Mouse (Mus musculus): ENCODE results near the gene Mrpl20. TPM values are rescaled to one million over a fixed set of nuclear protein-coding genes. Genes with fewer than 3 reads are reported as not detected.

The Mrpl20 gene
- polyA plus RNA-seq, 1 experiment from 2014 or later: 193 TPM

GRCm38 (mm10) chr4:155849391-155849790 is 46.7 kb downstream of the Mrpl20 start:
- ATAC-seq (ENCODE audit: borderline replicate concordance, extremely low read depth, low FRiP score, low TSS enrichment): no peak
- Histone ChIP-seq H3K36me3 (peaks cover 5% of the 10 kb centered on the region; the same call in 1 of the 2 replicates), H3K4me2 (no peak overlapping the region), H3K27ac (no peak overlapping the region), H3K27me3 (no peaks in the 10 kb centered on the region), H3K4me3 (no peak overlapping the region), H3K4me1 (peaks cover 32% of the 10 kb centered on the region), H3K9me3 (no peaks in the 10 kb centered on the region), H3K9ac (no peak overlapping the region)
- 67% methylated on average over 2 of the region's 2 CpGs for WGBS

DNA sequence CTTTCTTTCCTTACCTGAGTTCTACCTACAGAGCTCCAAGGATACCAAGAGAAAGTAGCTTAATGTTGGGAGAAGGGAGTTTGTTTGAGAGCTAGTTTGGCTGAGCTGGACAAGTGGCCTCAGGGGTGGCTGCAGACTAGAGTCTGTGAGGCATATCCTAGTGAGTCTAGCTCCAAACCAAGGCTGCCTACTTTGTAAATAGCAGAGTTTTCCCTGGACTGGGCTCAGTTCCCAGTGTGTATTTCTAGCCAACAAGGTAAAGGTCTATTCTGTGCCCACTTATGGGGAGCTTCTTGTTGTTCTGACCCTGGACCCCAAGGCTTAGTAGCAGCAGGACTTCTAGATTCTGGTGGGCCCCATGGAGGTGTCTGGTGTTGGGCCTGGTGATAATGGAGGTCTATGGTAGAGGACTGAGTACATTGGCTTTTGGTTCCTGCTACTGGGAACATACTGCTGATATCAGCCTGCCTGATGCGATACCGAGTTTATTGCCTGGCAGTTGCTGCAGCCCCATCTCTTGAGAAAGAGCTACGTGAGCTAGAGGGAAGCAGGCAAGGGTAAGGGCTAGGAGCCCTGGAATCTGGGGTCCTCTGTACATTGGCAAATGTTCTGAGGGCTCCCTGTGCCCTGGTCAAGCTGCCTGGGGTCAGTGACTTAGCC is 47.2 kb downstream of the Mrpl20 start:
- Histone ChIP-seq H3K4me1 (peaks cover 32% of the 10 kb centered on the region), H3K36me3 (peaks cover 10% of the 10 kb centered on the region; the same call in 1 of the 2 replicates), H3K27me3 (no peaks in the 10 kb centered on the region), H3K9ac (no peak overlapping the region), H3K9me3 (no peaks in the 10 kb centered on the region), H3K4me3 (no peak overlapping the region), H3K27ac (no peak overlapping the region), H3K4me2 (no peak overlapping the region)
- no peak for ATAC-seq (ENCODE audit: borderline replicate concordance, extremely low read depth, low FRiP score, low TSS enrichment)
- 92% methylated on average over 3 of the region's 3 CpGs for WGBS

DNA sequence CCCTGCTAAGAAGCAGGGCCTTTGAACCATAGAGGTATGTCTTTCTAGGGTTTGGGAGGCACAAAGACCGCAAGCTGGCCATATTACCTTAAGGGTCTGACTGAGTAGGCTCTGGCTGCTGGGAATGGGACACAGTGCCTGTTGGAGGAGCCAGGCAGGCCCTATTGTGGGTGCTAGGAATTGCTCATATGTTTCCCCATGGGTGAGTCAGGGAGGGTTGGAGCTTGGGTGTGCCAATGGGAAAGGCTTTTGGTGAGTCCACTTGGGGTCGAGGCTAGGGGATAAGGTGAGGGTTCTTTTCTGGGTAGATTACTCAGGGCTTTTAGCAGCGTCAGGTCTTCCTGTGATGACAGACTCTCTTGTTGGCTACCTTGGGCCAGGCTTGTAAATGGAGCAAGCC is 48.7 kb downstream of the Mrpl20 start:
- peaks cover 24% of the 10 kb centered on the region for H3K36me3 ChIP-seq
- no peak overlapping the region for H3K27ac ChIP-seq
- 94% methylated on average over 3 of the region's 3 CpGs for WGBS
- H3K9ac ChIP-seq: no peak overlapping the region
- H3K4me2 ChIP-seq: no peak overlapping the region
- no peak overlapping the region for H3K4me3 ChIP-seq
- no peaks in the 10 kb centered on the region for H3K9me3 ChIP-seq
- no peak for ATAC-seq (ENCODE audit: borderline replicate concordance, extremely low read depth, low FRiP score, low TSS enrichment)
- H3K4me1 ChIP-seq: peaks cover 30% of the 10 kb centered on the region
- no peaks in the 10 kb centered on the region for H3K27me3 ChIP-seq

DNA sequence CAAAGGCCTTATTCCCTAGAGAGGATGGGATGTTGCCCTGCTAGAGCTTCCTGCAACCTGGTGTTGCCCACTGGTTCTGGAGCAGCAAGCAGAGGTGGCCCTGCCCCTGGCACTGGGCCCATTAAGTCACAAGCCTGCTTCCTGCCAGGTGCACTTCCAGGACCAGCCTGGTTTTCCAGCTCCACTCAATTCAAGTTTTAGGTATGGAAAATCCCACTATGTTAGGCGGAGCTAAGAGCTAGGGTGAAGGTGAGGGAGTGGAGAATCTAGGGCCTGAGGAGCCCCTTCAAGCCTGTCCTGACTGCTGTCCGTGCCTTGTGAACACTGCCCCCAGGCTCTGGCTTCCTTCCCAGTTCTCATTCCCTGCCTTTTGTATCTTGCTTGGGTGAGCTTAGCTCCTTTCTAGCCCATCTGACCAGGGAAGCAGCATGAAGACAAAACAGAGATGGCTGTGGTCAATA is 49.3 kb downstream of the Mrpl20 start:
- H3K4me1 ChIP-seq: peaks cover 24% of the 10 kb centered on the region
- no peak overlapping the region for H3K4me2 ChIP-seq
- no peak for ATAC-seq (ENCODE audit: borderline replicate concordance, extremely low read depth, low FRiP score, low TSS enrichment)
- H3K27me3 ChIP-seq: no peaks in the 10 kb centered on the region
- H3K9ac ChIP-seq: no peak overlapping the region
- H3K36me3 ChIP-seq: peaks cover 28% of the 10 kb centered on the region
- H3K4me3 ChIP-seq: no peak overlapping the region
- H3K9me3 ChIP-seq: no peaks in the 10 kb centered on the region
- 69% methylated on average over 2 of the region's 2 CpGs for WGBS
- no peak overlapping the region for H3K27ac ChIP-seq

DNA sequence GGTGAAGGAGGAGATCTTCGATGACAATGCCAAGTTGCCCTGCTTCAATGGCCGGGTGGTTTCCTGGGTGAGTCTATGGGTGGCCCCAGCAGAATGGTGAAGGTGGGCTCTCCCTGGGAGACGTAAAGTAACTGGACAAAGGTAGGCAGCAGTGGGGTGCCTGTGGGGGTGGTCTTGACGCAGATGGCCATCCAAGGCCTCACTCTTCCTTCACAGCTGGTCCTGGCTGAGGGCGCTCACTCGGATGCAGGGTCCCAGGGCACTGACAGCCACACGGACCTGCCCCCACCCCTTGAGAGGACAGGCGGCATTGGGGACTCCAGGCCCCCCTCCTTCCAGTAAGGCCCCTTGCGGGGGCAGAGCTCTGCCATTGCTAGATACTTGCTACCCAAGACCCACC is 50.7 kb downstream of the Mrpl20 start:
- Histone ChIP-seq H3K4me3 (no peak overlapping the region), H3K4me2 (no peak overlapping the region), H3K4me1 (peaks cover 18% of the 10 kb centered on the region), H3K27me3 (no peaks in the 10 kb centered on the region), H3K36me3 (peaks cover 32% of the 10 kb centered on the region), H3K27ac (no peak overlapping the region), H3K9ac (no peak overlapping the region), H3K9me3 (no peaks in the 10 kb centered on the region)
- WGBS: 91% methylated on average over 9 of the region's 9 CpGs
- no peak for ATAC-seq (ENCODE audit: borderline replicate concordance, extremely low read depth, low FRiP score, low TSS enrichment)

- Histone ChIP-seq H3K4me1 (0 out of 2 replicates have a peak, but pooled peaks cover 4% of the 10 kb centered on the region), H3K4me3 (no peak overlapping the region), H3K4me2 (no peak overlapping the region), H3K27me3 (no peaks in the 10 kb centered on the region), H3K9me3 (no peaks in the 10 kb centered on the region), H3K27ac (no peak overlapping the region), H3K36me3 (peaks cover 38% of the 10 kb centered on the region), H3K9ac (no peak overlapping the region)
- no peak for ATAC-seq (ENCODE audit: borderline replicate concordance, extremely low read depth, low FRiP score, low TSS enrichment)
- WGBS: 94% methylated on average over 12 of the region's 12 CpGs
These were observed 52.3 kb downstream of the Mrpl20 start for GRCm38 (mm10) chr4:155854991-155855390.

GRCm38 (mm10) chr4:155856071-155856470 is 53.4 kb downstream of the Mrpl20 start:
- no peaks in the 10 kb centered on the region for H3K27me3 ChIP-seq
- H3K9me3 ChIP-seq: no peaks in the 10 kb centered on the region
- H3K4me3 ChIP-seq: no peak overlapping the region
- H3K4me2 ChIP-seq: no peak overlapping the region
- H3K27ac ChIP-seq: no peak overlapping the region
- H3K36me3 ChIP-seq: peaks cover 40% of the 10 kb centered on the region
- H3K9ac ChIP-seq: no peak overlapping the region
- 87% methylated on average over 12 of the region's 12 CpGs for WGBS
- H3K4me1 ChIP-seq: no peaks in the 10 kb centered on the region
- ATAC-seq (ENCODE audit: borderline replicate concordance, extremely low read depth, low FRiP score, low TSS enrichment): no peak

- 63% methylated on average over 3 of the region's 3 CpGs for WGBS
- Histone ChIP-seq H3K4me1 (no peaks in the 10 kb centered on the region), H3K4me3 (no peak overlapping the region), H3K9ac (no peak overlapping the region), H3K9me3 (no peaks in the 10 kb centered on the region), H3K4me2 (no peak overlapping the region), H3K27me3 (no peaks in the 10 kb centered on the region), H3K36me3 (peaks cover 40% of the 10 kb centered on the region), H3K27ac (no peak overlapping the region)
- ATAC-seq (ENCODE audit: borderline replicate concordance, extremely low read depth, low FRiP score, low TSS enrichment): no peak
These were observed 54.2 kb downstream of the Mrpl20 start for GRCm38 (mm10) chr4:155856881-155857280.

- Histone ChIP-seq H3K27ac (no peak overlapping the region), H3K9ac (no peak overlapping the region), H3K4me3 (no peak overlapping the region), H3K9me3 (no peaks in the 10 kb centered on the region), H3K27me3 (no peaks in the 10 kb centered on the region), H3K4me2 (no peak overlapping the region), H3K36me3 (peaks cover 38% of the 10 kb centered on the region), H3K4me1 (no peaks in the 10 kb centered on the region)
- no peak for ATAC-seq (ENCODE audit: borderline replicate concordance, extremely low read depth, low FRiP score, low TSS enrichment)
- 13% methylated on average over 13 of the region's 13 CpGs for WGBS
These were observed 56.6 kb downstream of the Mrpl20 start for GRCm38 (mm10) chr4:155859318-155859717.

Small RNA genes lying within 50 kb of the gene (microRNA-seq; reads per million reads assigned to microRNA genes)
- not detected for gene Gm27743

Other genes with a start within 250 kb of the Mrpl20 start
- 76.3 and 77.6 TPM in 2 replicates for gene Nadk, start 240.5 kb upstream of the Mrpl20 start, polyA plus RNA-seq (2015; fragmentation: Nextera tagmentation; extraction: Ambion mirVana)
- gene Slc35e2, start 201.5 kb upstream of the Mrpl20 start, polyA plus RNA-seq (2015; fragmentation: Nextera tagmentation; extraction: Ambion mirVana): 6.4 and 6.5 TPM in 2 replicates
- 50.2 and 53.6 TPM in 2 replicates for gene Cdk11b, start 178.0 kb upstream of the Mrpl20 start, polyA plus RNA-seq (2015; fragmentation: Nextera tagmentation; extraction: Ambion mirVana)
- gene Gm10563, start 157.5 kb upstream of the Mrpl20 start, polyA plus RNA-seq (2015; fragmentation: Nextera tagmentation; extraction: Ambion mirVana): not detected in 2 replicates
- gene Mmp23, start 149.5 kb upstream of the Mrpl20 start, polyA plus RNA-seq (2015; fragmentation: Nextera tagmentation; extraction: Ambion mirVana): 41.7 and 47.8 TPM in 2 replicates
- 27.6 and 29.1 TPM in 2 replicates for gene Mib2, start 133.7 kb upstream of the Mrpl20 start, polyA plus RNA-seq (2015; fragmentation: Nextera tagmentation; extraction: Ambion mirVana)
- 4.3 and 4.9 TPM in 2 replicates for gene Fndc10, start 108.5 kb upstream of the Mrpl20 start, polyA plus RNA-seq (2015; fragmentation: Nextera tagmentation; extraction: Ambion mirVana)
- gene Ssu72, start 98.1 kb upstream of the Mrpl20 start, polyA plus RNA-seq (2015; fragmentation: Nextera tagmentation; extraction: Ambion mirVana): 147 and 150 TPM in 2 replicates
- 0.44 and 0.59 TPM in 2 replicates for gene Tmem240, start 68.1 kb upstream of the Mrpl20 start, polyA plus RNA-seq (2015; fragmentation: Nextera tagmentation; extraction: Ambion mirVana)
- gene Atad3a, start 41.8 kb upstream of the Mrpl20 start, polyA plus RNA-seq (2015; fragmentation: Nextera tagmentation; extraction: Ambion mirVana): 84.7 and 90.0 TPM in 2 replicates
- gene Vwa1, start 28.2 kb upstream of the Mrpl20 start, polyA plus RNA-seq (2015; fragmentation: Nextera tagmentation; extraction: Ambion mirVana): 10.5 and 11.0 TPM in 2 replicates
- gene Tmem88b, start 17.0 kb upstream of the Mrpl20 start, polyA plus RNA-seq (2015; fragmentation: Nextera tagmentation; extraction: Ambion mirVana): 0.16 and 0.26 TPM in 2 replicates
- 0.20 TPM in 1 of 2 replicates, not detected in the other for gene Ankrd65, start 12.4 kb upstream of the Mrpl20 start, polyA plus RNA-seq (2015; fragmentation: Nextera tagmentation; extraction: Ambion mirVana)
- 152 and 169 TPM in 2 replicates for gene Ccnl2, start 9.6 kb downstream of the Mrpl20 start, polyA plus RNA-seq (2015; fragmentation: Nextera tagmentation; extraction: Ambion mirVana)
- gene Aurkaip1, start 28.4 kb downstream of the Mrpl20 start, polyA plus RNA-seq (2015; fragmentation: Nextera tagmentation; extraction: Ambion mirVana): 143 and 146 TPM in 2 replicates
- gene Mxra8, start 36.8 kb downstream of the Mrpl20 start, polyA plus RNA-seq (2015; fragmentation: Nextera tagmentation; extraction: Ambion mirVana): 194 and 223 TPM in 2 replicates
- gene Dvl1, start 44.5 kb downstream of the Mrpl20 start, polyA plus RNA-seq (2015; fragmentation: Nextera tagmentation; extraction: Ambion mirVana): 14.0 and 14.7 TPM in 2 replicates
- gene Tas1r3, start 60.5 kb downstream of the Mrpl20 start, polyA plus RNA-seq (2015; fragmentation: Nextera tagmentation; extraction: Ambion mirVana): 0.34 and 0.36 TPM in 2 replicates
- 14.5 and 15.2 TPM in 2 replicates for gene Cptp, start 66.6 kb downstream of the Mrpl20 start, polyA plus RNA-seq (2015; fragmentation: Nextera tagmentation; extraction: Ambion mirVana)
- 77.7 and 80.5 TPM in 2 replicates for gene Ints11, start 66.7 kb downstream of the Mrpl20 start, polyA plus RNA-seq (2015; fragmentation: Nextera tagmentation; extraction: Ambion mirVana)
- 42.9 and 44.9 TPM in 2 replicates for gene Pusl1, start 88.9 kb downstream of the Mrpl20 start, polyA plus RNA-seq (2015; fragmentation: Nextera tagmentation; extraction: Ambion mirVana)
- 15.1 and 17.7 TPM in 2 replicates for gene Acap3, start 88.9 kb downstream of the Mrpl20 start, polyA plus RNA-seq (2015; fragmentation: Nextera tagmentation; extraction: Ambion mirVana)
- gene Ube2j2, start 141.0 kb downstream of the Mrpl20 start, polyA plus RNA-seq (2015; fragmentation: Nextera tagmentation; extraction: Ambion mirVana): 106 and 107 TPM in 2 replicates
- gene C1qtnf12, start 159.4 kb downstream of the Mrpl20 start, polyA plus RNA-seq (2015; fragmentation: Nextera tagmentation; extraction: Ambion mirVana): 39.3 and 45.0 TPM in 2 replicates
- gene B3galt6, start 189.8 kb downstream of the Mrpl20 start, polyA plus RNA-seq (2015; fragmentation: Nextera tagmentation; extraction: Ambion mirVana): 16.4 and 17.0 TPM in 2 replicates
- gene Sdf4, start 190.0 kb downstream of the Mrpl20 start, polyA plus RNA-seq (2015; fragmentation: Nextera tagmentation; extraction: Ambion mirVana): 156 and 162 TPM in 2 replicates
- 0.39 and 0.42 TPM in 2 replicates for gene Tnfrsf4, start 211.0 kb downstream of the Mrpl20 start, polyA plus RNA-seq (2015; fragmentation: Nextera tagmentation; extraction: Ambion mirVana)
- 1.6 and 2.7 TPM in 2 replicates for gene Tnfrsf18, start 223.3 kb downstream of the Mrpl20 start, polyA plus RNA-seq (2015; fragmentation: Nextera tagmentation; extraction: Ambion mirVana)

All from lung, embryonic 15.5 days (tissue).